Mouse (Mus musculus): ENCODE data around the gene Vbp1. TPM values are rescaled to one million over a fixed set of nuclear protein-coding genes. Genes with fewer than 3 reads are reported as not detected.
"Not testable (repeated sequence)": the region's sequence is repeated elsewhere in the genome, so short reads cannot be mapped to it uniquely, and the experiment has no call there.

Vbp1 gene
- 174 and 176 TPM in 2 replicates for polyA plus RNA-seq (2015; fragmentation: Nextera tagmentation; extraction: Ambion mirVana)

GRCm38 (mm10) chrX:75514179-75514972 is at the start of gene Vbp1:
Gene Vbp1 (plus strand): TSS chrX:75514299.
- WGBS = 9% methylated on average over 37 of the region's 37 CpGs
- Histone ChIP-seq H3K27ac (peak within 1 kb of the TSS; percentile 91), H3K4me3 (peak within 1 kb of the TSS; percentile 55)

DNA sequence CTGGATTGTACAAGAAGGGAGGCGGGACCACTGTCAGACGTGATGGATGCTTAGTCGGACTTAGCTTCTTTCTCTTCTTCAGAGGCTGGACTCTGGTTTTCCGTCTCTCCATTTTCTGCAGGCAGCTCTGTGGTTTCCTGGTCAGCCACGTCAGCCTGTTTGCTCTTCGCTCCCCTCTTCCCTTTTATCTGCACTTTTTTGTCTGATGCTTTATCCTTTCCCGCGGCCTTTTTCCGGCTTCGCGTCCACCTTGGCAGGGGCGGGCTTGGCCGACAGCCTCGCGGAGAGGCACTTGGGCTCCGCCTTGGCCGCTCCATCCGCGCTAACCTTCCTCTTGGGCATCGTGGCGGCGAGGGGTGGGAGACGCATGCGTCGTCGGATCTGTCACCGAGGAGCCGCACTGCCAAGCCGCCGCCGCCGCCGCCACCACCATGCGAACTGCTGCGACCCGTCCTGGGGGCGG is 38.9 kb upstream of the Vbp1 start:
- not testable (repeated sequence) for H3K4me1 ChIP-seq, H3K27me3 ChIP-seq, H3K9me3 ChIP-seq, H3K27ac ChIP-seq, H3K36me3 ChIP-seq
- Histone ChIP-seq H3K9ac (peak overlapping the region; percentile 16; the same call in 1 of the 2 replicates), H3K4me2 (peak overlapping the region; percentile 53), H3K4me3 (peak overlapping the region; percentile 40)
- WGBS = 17% methylated on average over 37 of the region's 37 CpGs
- ATAC-seq (ENCODE audit: borderline replicate concordance, extremely low read depth, low FRiP score, low TSS enrichment) = peak; percentile 86

More at GRCm38 (mm10) chrX:75514179-75514972, at the start of gene Vbp1:
- ATAC-seq (ENCODE audit: borderline replicate concordance, extremely low read depth, low FRiP score, low TSS enrichment) = peak; percentile 99
- H3K9ac ChIP-seq = peak within 1 kb of the TSS; percentile 45
- H3K4me2 ChIP-seq = peak within 1 kb of the TSS; percentile 41
- H3K36me3 ChIP-seq = no peaks in the 10 kb centered on the region
- H3K27me3 ChIP-seq = no peaks in the 10 kb centered on the region
- no peaks in the 10 kb centered on the region for H3K4me1 ChIP-seq
- no peaks in the 10 kb centered on the region for H3K9me3 ChIP-seq

GRCm38 (mm10) chrX:75489886-75490285 is 24.2 kb upstream of the Vbp1 start:
- no peak for ATAC-seq (ENCODE audit: borderline replicate concordance, extremely low read depth, low FRiP score, low TSS enrichment)
- H3K27ac ChIP-seq = no peak overlapping the region
- no peaks in the 10 kb centered on the region for H3K9me3 ChIP-seq
- H3K27me3 ChIP-seq = no peaks in the 10 kb centered on the region
- no peak overlapping the region for H3K9ac ChIP-seq
- H3K4me3 ChIP-seq = no peak overlapping the region
- no peaks in the 10 kb centered on the region for H3K4me1 ChIP-seq
- 100% methylated on average over 1 of the region's 1 CpGs for WGBS
- no peak overlapping the region for H3K4me2 ChIP-seq
- no peaks in the 10 kb centered on the region for H3K36me3 ChIP-seq

DNA sequence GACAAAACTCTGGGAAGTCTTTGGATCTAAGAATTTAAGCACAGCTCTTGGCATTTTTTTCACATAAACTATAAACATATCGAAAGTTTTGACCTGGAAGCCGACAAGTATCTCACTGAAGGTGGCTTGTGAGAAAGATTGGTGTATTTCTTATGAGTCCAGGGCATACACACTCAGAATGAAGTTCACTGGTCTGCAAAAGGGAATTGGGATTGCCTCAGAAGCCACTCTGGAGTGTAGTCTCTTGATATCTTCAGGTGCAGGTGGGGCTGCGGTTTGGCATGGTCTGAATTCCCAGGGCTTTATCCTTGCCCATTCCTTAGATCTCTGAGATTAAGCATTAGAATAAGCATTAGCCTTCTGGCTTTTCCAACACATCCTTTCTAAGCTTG is 316 bp upstream of the Vbp1 start:
- Histone ChIP-seq H3K4me1 (no peaks in the 10 kb centered on the region), H3K27me3 (no peaks in the 10 kb centered on the region), H3K9ac (no peak overlapping the region), H3K9me3 (no peaks in the 10 kb centered on the region), H3K4me3 (no peak overlapping the region), H3K36me3 (no peaks in the 10 kb centered on the region), H3K4me2 (peak overlapping the region; percentile 17; the same call in 1 of the 2 replicates), H3K27ac (no peak overlapping the region)
- ATAC-seq (ENCODE audit: borderline replicate concordance, extremely low read depth, low FRiP score, low TSS enrichment) = no peak
- WGBS = 30% methylated on average over 3 of the region's 3 CpGs

GRCm38 (mm10) chrX:75577582-75578324 is 63.7 kb downstream of the Vbp1 start, which contains the start of gene Rab39b:
Gene Rab39b (minus strand): TSS chrX:75578231.
- ATAC-seq (ENCODE audit: borderline replicate concordance, extremely low read depth, low FRiP score, low TSS enrichment) = peak; percentile 46; the same call in 1 of the 2 replicates
- no peaks in the 10 kb centered on the region for H3K4me1 ChIP-seq
- no peaks in the 10 kb centered on the region for H3K36me3 ChIP-seq
- no peaks in the 10 kb centered on the region for H3K9me3 ChIP-seq
- no peaks in the 10 kb centered on the region for H3K27me3 ChIP-seq
- 11% methylated on average over 40 of the region's 41 CpGs for WGBS
- H3K9ac ChIP-seq = peak within 1 kb of the TSS; percentile 19; the same call in 1 of the 2 replicates
- no peak within 1 kb of the TSS for H3K27ac ChIP-seq
- peak within 1 kb of the TSS; percentile 69 for H3K4me2 ChIP-seq
- H3K4me3 ChIP-seq = peak within 1 kb of the TSS; percentile 47

DNA sequence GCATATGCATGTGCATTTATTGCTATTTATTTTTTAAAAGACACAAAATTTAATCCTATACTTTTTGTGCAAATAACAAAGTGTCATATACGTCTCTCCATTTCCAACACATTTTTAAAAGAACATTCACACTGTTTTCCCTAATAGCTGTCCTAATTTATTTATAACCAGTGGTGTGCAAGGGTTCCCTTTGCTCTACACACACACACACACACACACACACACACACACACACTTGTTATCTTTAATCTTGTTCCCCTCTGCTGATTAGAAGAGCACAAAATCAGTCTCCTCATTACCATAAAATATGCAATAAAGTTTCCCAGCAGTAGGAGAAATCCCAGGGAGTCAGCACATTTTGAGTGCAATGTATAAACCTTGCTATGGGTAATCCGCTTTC is 64.4 kb downstream of the Vbp1 start:
- ATAC-seq (ENCODE audit: borderline replicate concordance, extremely low read depth, low FRiP score, low TSS enrichment) = no peak
- no peak overlapping the region for H3K4me2 ChIP-seq
- H3K27me3 ChIP-seq = no peaks in the 10 kb centered on the region
- H3K9ac ChIP-seq = no peak overlapping the region
- H3K9me3 ChIP-seq = no peaks in the 10 kb centered on the region
- H3K4me3 ChIP-seq = no peak overlapping the region
- no peaks in the 10 kb centered on the region for H3K4me1 ChIP-seq
- 73% methylated on average over 2 of the region's 2 CpGs for WGBS
- no peak overlapping the region for H3K27ac ChIP-seq
- no peaks in the 10 kb centered on the region for H3K36me3 ChIP-seq

Other genes starting within 250 kb of the Vbp1 start
- 65.8 and 70.9 TPM in 2 replicates for gene Fundc2, start 131.9 kb upstream of the Vbp1 start, polyA plus RNA-seq (2015; fragmentation: Nextera tagmentation; extraction: Ambion mirVana)
- 1.6 and 1.9 TPM in 2 replicates for gene F8, start 131.7 kb upstream of the Vbp1 start, polyA plus RNA-seq (2015; fragmentation: Nextera tagmentation; extraction: Ambion mirVana)
- gene Cmc4, start 97.7 kb upstream of the Vbp1 start, polyA plus RNA-seq (2015; fragmentation: Nextera tagmentation; extraction: Ambion mirVana) = 22.8 and 23.6 TPM in 2 replicates
- gene Mtcp1, start 97.7 kb upstream of the Vbp1 start, polyA plus RNA-seq (2015; fragmentation: Nextera tagmentation; extraction: Ambion mirVana) = 9.8 and 12.0 TPM in 2 replicates
- gene Brcc3, start 97.7 kb upstream of the Vbp1 start, polyA plus RNA-seq (2015; fragmentation: Nextera tagmentation; extraction: Ambion mirVana) = 66.9 and 69.5 TPM in 2 replicates
- 1.2 and 1.3 TPM in 2 replicates for gene Rab39b, start 63.9 kb downstream of the Vbp1 start, polyA plus RNA-seq (2015; fragmentation: Nextera tagmentation; extraction: Ambion mirVana)